In genomic region chr12:102390042-102390441, GRCm38 (mm10) we compare ENCODE assay signal across 16 mouse cellular contexts. TPM values are rescaled to one million over a fixed set of nuclear protein-coding genes. Genes with fewer than 3 reads are reported as not detected.
A peak's percentile ranks its signal among the peaks of the same experiment; 100 is the strongest.
DNase-seq lines count a peak whose midpoint lies in the region; ATAC-seq and TF ChIP-seq lines count a peak whose summit lies in the region.
"Had no signal": no experiment of that assay in that cellular context is flagged by ENCODE, and none has a peak within 500 bp of the region (broad histone marks: within the 10 kb centered on the region; RNA-seq: fewer than 3 reads in every experiment).

No protein-coding gene starts in this region.

- H3K36me3 ChIP-seq in forebrain, embryonic 11.5 days (ENCODE audit: control insufficient read depth, insufficient read depth, low read length) = no peaks in the 10 kb centered on the region
- H3K36me3 ChIP-seq in forebrain, embryonic 15.5 days = peaks cover 7% of the 10 kb centered on the region
- H3K36me3 ChIP-seq in liver, embryonic 14.5 days (replicated peaks; ENCODE audit: control insufficient read depth, insufficient read depth, low read depth) = no peaks in the 10 kb centered on the region; the same call in 1 of the 2 replicates
- H3K36me3 ChIP-seq in liver, postnatal 0 days (replicated peaks; ENCODE audit: insufficient read depth, low read length) = peaks cover 51% of the 10 kb centered on the region
- H3K36me3 ChIP-seq in G1E (replicated peaks) = no peaks in the 10 kb centered on the region
- H3K36me3 ChIP-seq in forebrain, postnatal 0 days (ENCODE audit: insufficient read depth) = peaks cover 17% of the 10 kb centered on the region; the same call in 1 of the 2 replicates

- WGBS in forebrain, embryonic 11.5 days = 25% methylated on average over 8 of the region's 8 CpGs
- 22% methylated on average over 8 of the region's 8 CpGs for WGBS in forebrain, embryonic 15.5 days
- 69% methylated on average over 8 of the region's 8 CpGs for WGBS in liver, embryonic 14.5 days (ENCODE audit: insufficient replicate concordance)
- WGBS in liver, postnatal 0 days (ENCODE audit: insufficient replicate concordance) = 71% methylated on average over 8 of the region's 8 CpGs
- 33% methylated on average over 8 of the region's 8 CpGs for WGBS in forebrain, postnatal 0 days

- TF ChIP-seq CTCF in liver, embryonic 14.5 days (IDR thresholded peaks at IDR 0.05; ENCODE audit: low read depth) = no peak
- no peak for TF ChIP-seq CTCF in liver, postnatal 0 days (IDR thresholded peaks at IDR 0.05; ENCODE audit: low read depth)
- no peak for TF ChIP-seq CTCF in G1E (IDR thresholded peaks at IDR 0.05; ENCODE audit: low read depth, low read length)
- no peak for TF ChIP-seq CTCF in forebrain, postnatal 0 days (IDR thresholded peaks at IDR 0.05; ENCODE audit: low read depth)

- peak; percentile 51 for DNase-seq in forebrain, embryonic 11.5 days (ENCODE audit: low spot score)
- DNase-seq in liver, embryonic 14.5 days (ENCODE audit: low read depth in 3 of 3, low spot score in 3 of 3) = no peak
- DNase-seq in liver, postnatal 0 days = no peak
- DNase-seq in G1E (ENCODE audit: low spot score) = no peak
- no peak for DNase-seq in forebrain, postnatal 0 days
- DNase-seq in thymus, postnatal 10 days (ENCODE audit: low spot score in 2 of 2) = no peak
- DNase-seq in lung, postnatal 14 days = no peak
- DNase-seq: cerebellum, adult 9-10 months; gastrocnemius, postnatal 25 days; kidney, adult 18-20 months; right cerebral cortex, postnatal 4 days had no signal

- H3K27ac ChIP-seq in forebrain, embryonic 11.5 days (ENCODE audit: low read depth, low read length) = no peak overlapping the region
- H3K27ac ChIP-seq in forebrain, embryonic 15.5 days (replicated peaks) = no peak overlapping the region
- no peak overlapping the region for H3K27ac ChIP-seq in liver, embryonic 14.5 days
- no peak overlapping the region for H3K27ac ChIP-seq in liver, postnatal 0 days (ENCODE audit: low read depth)
- no peak overlapping the region for H3K27ac ChIP-seq in forebrain, postnatal 0 days (ENCODE audit: low read depth, low read length)
- H3K27ac ChIP-seq: heart, embryonic 15.5 days; limb, embryonic 15.5 days; stomach, postnatal 0 days had no signal

- no peak overlapping the region for H3K4me3 ChIP-seq in forebrain, embryonic 11.5 days (ENCODE audit: low read depth, low read length)
- no peak overlapping the region for H3K4me3 ChIP-seq in forebrain, embryonic 15.5 days
- H3K4me3 ChIP-seq in liver, embryonic 14.5 days (ENCODE audit: insufficient read depth in 1 of 2, low read depth in 2 of 2, low read length in 2 of 2) = no peak overlapping the region
- no peak overlapping the region for H3K4me3 ChIP-seq in liver, postnatal 0 days (ENCODE audit: low read depth, low read length)
- H3K4me3 ChIP-seq in G1E (ENCODE audit: low read depth, low read length) = no peak overlapping the region
- no peak overlapping the region for H3K4me3 ChIP-seq in forebrain, postnatal 0 days (ENCODE audit: low read depth, low read length)
- H3K4me3 ChIP-seq: heart, embryonic 15.5 days; limb, embryonic 15.5 days; megakaryocyte, embryonic 14.5 days had no signal

- H3K9me3 ChIP-seq in forebrain, embryonic 11.5 days (ENCODE audit: control insufficient read depth, low read length) = no peaks in the 10 kb centered on the region
- no peaks in the 10 kb centered on the region for H3K9me3 ChIP-seq in forebrain, embryonic 15.5 days
- no peaks in the 10 kb centered on the region for H3K9me3 ChIP-seq in liver, embryonic 14.5 days (ENCODE audit: control insufficient read depth, low read length)
- no peaks in the 10 kb centered on the region for H3K9me3 ChIP-seq in liver, postnatal 0 days (ENCODE audit: low read length)
- H3K9me3 ChIP-seq in G1E (replicated peaks) = no peaks in the 10 kb centered on the region
- no peaks in the 10 kb centered on the region for H3K9me3 ChIP-seq in forebrain, postnatal 0 days (ENCODE audit: low read length)
- H3K9me3 ChIP-seq: heart, embryonic 15.5 days; limb, embryonic 15.5 days; megakaryocyte, embryonic 14.5 days had no signal

- no peak overlapping the region for H3K4me2 ChIP-seq in forebrain, embryonic 11.5 days (ENCODE audit: low read depth, low read length, severe bottlenecking)
- no peak overlapping the region for H3K4me2 ChIP-seq in forebrain, embryonic 15.5 days (replicated peaks)
- H3K4me2 ChIP-seq in liver, embryonic 14.5 days (ENCODE audit: low read depth) = no peak overlapping the region
- H3K4me2 ChIP-seq in liver, postnatal 0 days (ENCODE audit: low read depth, low read length) = no peak overlapping the region
- H3K4me2 ChIP-seq in forebrain, postnatal 0 days (ENCODE audit: low read depth) = no peak overlapping the region
- H3K4me2 ChIP-seq: heart, embryonic 15.5 days; limb, embryonic 15.5 days had no signal

- H3K4me1 ChIP-seq in forebrain, embryonic 11.5 days (replicated peaks; ENCODE audit: control insufficient read depth, insufficient read depth, low read length) = no peaks in the 10 kb centered on the region
- H3K4me1 ChIP-seq in forebrain, embryonic 15.5 days = no peaks in the 10 kb centered on the region
- no peaks in the 10 kb centered on the region for H3K4me1 ChIP-seq in liver, embryonic 14.5 days (replicated peaks; ENCODE audit: control insufficient read depth in 2 of 2, insufficient read depth in 2 of 2, low read length in 1 of 2)
- no peaks in the 10 kb centered on the region for H3K4me1 ChIP-seq in liver, postnatal 0 days (ENCODE audit: insufficient read depth)
- H3K4me1 ChIP-seq in G1E (ENCODE audit: insufficient read depth, low read depth, low read length) = peaks cover 5% of the 10 kb centered on the region; the same call in 1 of the 2 replicates
- no peaks in the 10 kb centered on the region for H3K4me1 ChIP-seq in forebrain, postnatal 0 days (ENCODE audit: insufficient read depth)
- H3K4me1 ChIP-seq: heart, embryonic 15.5 days; limb, embryonic 15.5 days had no signal

- H3K9ac ChIP-seq in forebrain, embryonic 11.5 days (ENCODE audit: low read length) = no peak overlapping the region
- H3K9ac ChIP-seq in forebrain, embryonic 15.5 days (replicated peaks) = no peak overlapping the region
- no peak overlapping the region for H3K9ac ChIP-seq in liver, embryonic 14.5 days (replicated peaks)
- H3K9ac ChIP-seq in liver, postnatal 0 days (replicated peaks) = no peak overlapping the region
- no peak overlapping the region for H3K9ac ChIP-seq in forebrain, postnatal 0 days
- H3K9ac ChIP-seq: heart, embryonic 15.5 days; limb, embryonic 15.5 days had no signal

- ATAC-seq in forebrain, embryonic 11.5 days (replicated peaks; ENCODE audit: low FRiP score) = no peak
- ATAC-seq in forebrain, embryonic 15.5 days (replicated peaks) = no peak
- ATAC-seq in liver, embryonic 14.5 days (ENCODE audit: insufficient read depth) = peak; percentile 11; the same call in 1 of the 2 replicates
- ATAC-seq in liver, postnatal 0 days = no peak
- peak; percentile 15; the same call in 1 of the 2 replicates for ATAC-seq in G1E (ENCODE audit: extremely low read depth, insufficient number of reproducible peaks, low FRiP score, poor library complexity, severe bottlenecking)
- ATAC-seq in forebrain, postnatal 0 days = 0 out of 2 replicates have a peak, but pooled peaks have one; percentile 26

- no peak for TF ChIP-seq EP300 in liver, embryonic 14.5 days (IDR thresholded peaks at IDR 0.05; ENCODE audit: low read depth)
- no peak for TF ChIP-seq EP300 in liver, postnatal 0 days (IDR thresholded peaks at IDR 0.05; ENCODE audit: low read depth)

- no peaks in the 10 kb centered on the region for H3K27me3 ChIP-seq in forebrain, embryonic 11.5 days (ENCODE audit: control insufficient read depth, insufficient read depth, low read length)
- no peaks in the 10 kb centered on the region for H3K27me3 ChIP-seq in forebrain, embryonic 15.5 days
- H3K27me3 ChIP-seq in liver, embryonic 14.5 days (ENCODE audit: control insufficient read depth, insufficient read depth, low read length) = no peaks in the 10 kb centered on the region
- H3K27me3 ChIP-seq in liver, postnatal 0 days (ENCODE audit: insufficient read depth, low read length) = no peaks in the 10 kb centered on the region
- H3K27me3 ChIP-seq in G1E (ENCODE audit: insufficient read depth, low read length) = peaks cover 18% of the 10 kb centered on the region
- no peaks in the 10 kb centered on the region for H3K27me3 ChIP-seq in forebrain, postnatal 0 days (ENCODE audit: insufficient read depth, low read length)
- H3K27me3 ChIP-seq: heart, embryonic 15.5 days; limb, embryonic 15.5 days; megakaryocyte, embryonic 14.5 days had no signal

RNA-seq across cellular contexts. Expression of gene Lgmn, which starts 49.6 kb away (rescaled TPM):
- 49.0 and 49.4 TPM in 2 replicates for polyA plus RNA-seq in forebrain, embryonic 11.5 days (2014; fragmentation: Nextera tagmentation; extraction: Ambion mirVana)
- 67.3 and 73.1 TPM in 2 replicates for polyA plus RNA-seq in forebrain, embryonic 15.5 days (2015; fragmentation: Nextera tagmentation; extraction: Ambion mirVana)
- polyA plus RNA-seq in liver, embryonic 14.5 days (2012; rRNA removed) = 36.3 and 38.6 TPM in 2 replicates
- 58.5 and 59.7 TPM in 2 replicates for polyA plus RNA-seq in liver, embryonic 14.5 days (2014; fragmentation: Nextera tagmentation; extraction: Ambion mirVana)
- 140 and 142 TPM in 2 replicates for polyA plus RNA-seq in liver, postnatal 0 days (2015; fragmentation: Nextera tagmentation; extraction: Ambion mirVana)
- 22.0 and 33.8 TPM in 2 replicates for total RNA-seq in G1E (2014; fragmentation: Nextera tagmentation)
- total RNA-seq in G1E (2017) = 14.0 and 17.3 TPM in 2 replicates
- 1.7 TPM in 2 replicates for polyA plus RNA-seq in G1E (2012)
- total RNA-seq in forebrain, postnatal 0 days (2014; rRNA removed) = 79.6 and 88.1 TPM in 2 replicates
- 121 and 139 TPM in 2 replicates for polyA plus RNA-seq in forebrain, postnatal 0 days (2015; fragmentation: Nextera tagmentation; extraction: Ambion mirVana)

Comparison
In these comparisons a context has a peak if more than half of its experiments do, and no peak if none do; other contexts are left out.
1. ATAC-seq: peak in liver, embryonic 14.5 days (single experiment), G1E (single experiment) and forebrain, postnatal 0 days (single experiment); none in forebrain, embryonic 11.5 days (single experiment), forebrain, embryonic 15.5 days (single experiment) and liver, postnatal 0 days (single experiment).
2. RNA of gene Lgmn, which starts 49.6 kb away (polyA plus RNA-seq): 140 to 142 TPM in liver, postnatal 0 days, 121 to 139 TPM in forebrain, postnatal 0 days, 67.3 to 73.1 TPM in forebrain, embryonic 15.5 days, 36.3 to 59.7 TPM in liver, embryonic 14.5 days and 49.0 to 49.4 TPM in forebrain, embryonic 11.5 days; 1.7 TPM in G1E; every median in the first group is over 10 times any median in the second.